Mouse (Mus musculus) gastrocnemius, adult 8-10 months (tissue): Measurements from ENCODE around the gene Mcm7. TPM values are rescaled to one million over a fixed set of nuclear protein-coding genes. Genes with fewer than 3 reads are reported as not detected.
"Not testable (repeated sequence)": the region's sequence is repeated elsewhere in the genome, so short reads cannot be mapped to it uniquely, and the experiment has no call there.

Experiments used
- DNase-seq, 2 experiments: peaks; one replicate each; pipeline ENCODE4 v3.0.0; 2022; ENCODE audit warnings: low spot score in 2 of 2
- total RNA-seq, 4 experiments: library from RNA; stranded (reverse); gene quantifications; 2 replicates each; pipeline ENCODE4 v1.2.4; 2022

The Mcm7 gene
- total RNA-seq: 1 to 10 TPM; 6.1 to 8.2 (median 6.8) TPM

DNA sequence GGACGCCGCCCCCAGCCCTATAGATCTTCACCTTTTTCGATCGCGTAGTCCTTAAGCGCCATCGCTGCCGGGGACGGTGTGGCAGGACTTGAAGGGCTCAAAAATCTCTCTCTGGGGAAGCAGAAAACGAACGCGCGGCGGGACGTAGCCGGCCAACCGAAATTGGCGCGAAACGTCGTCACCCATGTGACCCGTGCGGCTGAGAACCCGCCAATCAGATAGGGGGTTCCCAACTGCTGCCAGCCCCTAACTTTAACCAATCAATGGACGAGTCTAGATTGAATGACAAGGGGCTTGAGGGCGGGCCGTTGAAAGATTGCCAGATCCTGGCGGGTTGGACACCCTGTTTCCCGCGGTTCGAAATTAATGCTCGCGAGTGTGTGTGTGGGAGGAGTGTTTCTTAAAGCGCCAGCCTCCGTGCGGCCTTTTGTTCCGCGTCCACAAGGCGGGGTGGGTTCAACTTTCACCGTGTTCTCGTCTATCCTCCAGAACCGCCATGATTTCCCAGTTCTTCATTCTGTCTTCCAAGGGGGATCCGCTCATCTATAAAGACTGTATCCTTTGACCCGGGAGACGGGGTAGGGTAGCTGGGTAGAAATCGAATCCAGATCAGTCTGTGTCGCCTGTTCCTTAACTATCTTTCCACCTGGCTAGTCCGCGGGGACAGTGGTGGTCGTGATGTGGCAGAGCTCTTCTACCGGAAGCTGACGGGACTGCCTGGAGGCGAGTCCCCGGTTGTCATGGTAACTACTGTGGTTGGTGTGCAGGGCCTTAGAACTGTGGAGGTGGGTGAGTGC is at the start of gene Mcm7, which contains the start of gene Ap4m1:
Gene Mcm7 (minus strand): TSS at position 728 of the 797 bp plus-strand sequence.
Gene Ap4m1 (plus strand): TSS at position 308 of the 797 bp plus-strand sequence.
- peak; percentile 97 to 98 for DNase-seq

DNA sequence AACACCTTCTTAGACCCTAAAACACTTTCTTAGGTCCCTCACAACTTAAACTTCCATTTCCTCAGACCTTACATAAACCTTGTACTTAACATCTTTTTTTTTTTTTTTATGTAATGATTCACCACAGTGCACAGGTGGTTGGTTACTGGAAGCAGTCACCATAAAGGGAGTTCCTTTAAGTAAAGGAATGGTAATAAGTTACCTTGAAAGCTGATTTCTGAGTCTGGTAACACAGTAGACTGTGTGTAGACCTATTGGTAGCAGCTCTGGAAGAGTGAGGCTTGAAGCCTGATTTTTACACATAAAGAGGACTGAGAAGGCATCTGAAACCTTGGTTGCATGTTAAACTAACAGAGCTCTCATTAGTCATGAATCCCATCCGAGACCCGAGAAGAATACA is 47.6 kb upstream of the Mcm7 start:
- no peak for DNase-seq

DNA sequence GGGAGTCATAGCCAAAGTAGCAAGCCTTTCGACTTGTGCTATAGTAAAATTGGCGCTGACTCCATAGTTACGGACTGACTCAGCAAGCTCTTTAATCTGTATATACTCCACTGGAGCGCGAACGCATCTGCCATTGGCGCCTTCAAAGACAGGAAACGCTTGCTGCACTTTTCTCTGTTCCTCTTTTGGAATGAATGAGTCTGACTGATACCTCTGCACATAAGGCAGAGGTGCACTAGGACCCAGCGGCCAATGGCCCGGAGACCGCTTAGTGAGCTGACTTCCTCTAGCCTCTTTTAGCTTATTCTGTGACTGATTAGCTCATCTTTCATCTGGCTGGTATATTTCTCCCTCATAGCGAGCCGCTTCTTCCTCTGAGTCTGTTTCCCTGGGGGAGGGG is 44.4 kb upstream of the Mcm7 start:
- not testable (repeated sequence) for DNase-seq

- no peak for DNase-seq
Observed at GRCm38 (mm10) chr5:138207873-138208272, 35.7 kb upstream of the Mcm7 start.

- no peak for DNase-seq
Observed at GRCm38 (mm10) chr5:138207253-138207652, 35.0 kb upstream of the Mcm7 start.

- DNase-seq: no peak
Observed at GRCm38 (mm10) chr5:138202086-138202485, 29.9 kb upstream of the Mcm7 start.

DNA sequence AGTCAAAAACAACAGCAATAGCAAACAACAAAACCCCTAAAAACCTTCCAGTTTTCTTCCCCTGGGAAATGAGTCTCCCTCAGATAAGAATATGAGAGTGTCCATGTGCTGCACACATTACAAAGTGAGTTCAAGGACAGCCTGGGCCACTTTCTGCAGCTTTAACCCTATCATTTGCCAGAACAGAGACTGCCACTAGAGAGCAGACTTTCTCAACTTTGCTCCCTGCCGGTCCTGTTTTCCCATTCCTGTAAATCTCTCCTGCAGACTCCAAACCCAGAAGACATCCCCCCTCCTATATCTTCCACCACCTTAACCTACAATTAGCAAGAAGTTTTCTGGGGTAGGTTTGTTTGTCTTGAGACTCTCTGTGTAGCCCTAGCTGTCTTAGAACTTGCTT is 27.4 kb upstream of the Mcm7 start:
- no peak for DNase-seq

DNA sequence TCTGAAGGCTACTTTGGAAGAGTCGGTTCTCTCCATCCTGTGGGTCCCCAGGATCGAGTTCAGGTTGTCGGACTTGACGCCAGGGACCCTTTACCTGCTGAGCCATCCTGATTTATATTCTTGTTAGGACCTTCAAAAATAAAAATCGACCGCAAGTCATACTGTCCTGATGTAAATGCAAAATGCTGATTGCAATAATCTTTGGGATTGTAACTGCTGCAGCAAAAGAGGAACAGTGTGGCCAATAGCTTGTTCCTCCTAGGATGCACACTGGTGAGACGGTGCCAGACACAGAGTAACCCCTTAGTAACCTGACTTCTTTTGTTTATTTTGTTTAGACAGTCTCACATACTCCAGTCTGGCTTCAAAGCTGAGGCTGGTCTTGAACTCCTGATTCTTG is 23.2 kb upstream of the Mcm7 start:
- no peak for DNase-seq

DNA sequence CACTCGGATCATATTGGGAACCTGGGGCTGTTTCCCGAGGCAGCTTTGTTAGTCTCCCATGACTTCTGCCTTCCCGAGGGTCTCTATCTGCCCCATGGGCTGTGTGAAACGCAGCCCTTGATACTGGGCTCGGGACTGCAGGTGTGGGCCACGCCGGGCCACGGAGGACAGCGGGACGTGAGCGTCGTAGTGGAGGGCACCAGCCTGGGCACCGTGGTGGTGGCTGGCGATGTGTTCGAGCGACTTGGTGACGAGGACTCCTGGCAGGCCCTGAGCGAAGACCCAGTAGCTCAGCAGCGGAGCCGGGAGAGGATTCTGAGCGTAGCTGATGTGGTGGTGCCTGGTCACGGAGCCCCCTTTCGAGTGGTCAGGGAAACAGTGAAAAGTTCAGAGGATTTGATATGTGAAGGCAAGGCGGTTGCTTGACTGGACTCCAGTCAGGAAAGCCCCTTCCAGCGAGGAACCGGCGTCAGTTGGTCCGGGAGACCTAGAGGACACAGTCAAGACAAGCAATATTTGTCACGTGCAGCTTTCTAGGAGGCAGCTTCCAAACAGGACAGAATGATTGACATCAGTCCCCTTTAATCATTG is 22.6 kb upstream of the Mcm7 start:
- peak in 1 of 2 experiments; percentile 11 for DNase-seq

GRCm38 (mm10) chr5:138193771-138194727 is 21.8 kb upstream of the Mcm7 start, which contains the start of gene Mblac1:
Mblac1 (plus strand) TSS chr5:138194314.
- DNase-seq: peak; percentile 68 to 74

GRCm38 (mm10) chr5:138187661-138188306 is 15.6 kb upstream of the Mcm7 start:
- peak; percentile 40 to 42 for DNase-seq

GRCm38 (mm10) chr5:138186950-138187638 is 14.9 kb upstream of the Mcm7 start, which contains the start of the genes Taf6 and Cnpy4:
Taf6 (minus strand) TSS chr5:138187451.
Cnpy4 (plus strand) TSS chr5:138187485.
- peak; percentile 57 to 75 for DNase-seq

- DNase-seq: no peak
Observed at GRCm38 (mm10) chr5:138173217-138173616, 995 bp upstream of the Mcm7 start.

- DNase-seq: peak; percentile 89 to 94
Observed at GRCm38 (mm10) chr5:138170936-138171561, 1.2 kb downstream of the Mcm7 start.

GRCm38 (mm10) chr5:138165594-138165993 is 6.6 kb downstream of the Mcm7 start:
- DNase-seq: no peak

- no peak for DNase-seq
Observed at GRCm38 (mm10) chr5:138163610-138164009, 8.6 kb downstream of the Mcm7 start.

DNA sequence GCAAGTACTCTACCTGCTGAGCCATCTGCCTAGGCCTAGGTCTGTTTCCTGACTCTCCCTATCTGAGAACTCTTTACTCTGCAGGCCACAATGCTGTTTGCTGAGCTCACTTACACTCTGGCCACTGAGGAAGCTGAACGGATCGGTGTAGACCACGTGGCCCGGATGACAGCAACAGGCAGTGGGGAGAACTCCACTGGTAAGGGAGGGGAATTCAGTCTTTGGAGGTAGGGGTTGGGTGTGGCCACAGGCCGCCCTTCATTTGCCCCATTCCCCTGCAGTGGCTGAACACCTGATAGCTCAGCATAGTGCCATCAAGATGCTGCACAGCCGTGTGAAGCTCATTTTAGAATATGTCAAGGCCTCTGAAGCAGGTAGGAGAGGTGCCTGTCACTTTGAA is 9.2 kb downstream of the Mcm7 start:
- DNase-seq: no peak

DNA sequence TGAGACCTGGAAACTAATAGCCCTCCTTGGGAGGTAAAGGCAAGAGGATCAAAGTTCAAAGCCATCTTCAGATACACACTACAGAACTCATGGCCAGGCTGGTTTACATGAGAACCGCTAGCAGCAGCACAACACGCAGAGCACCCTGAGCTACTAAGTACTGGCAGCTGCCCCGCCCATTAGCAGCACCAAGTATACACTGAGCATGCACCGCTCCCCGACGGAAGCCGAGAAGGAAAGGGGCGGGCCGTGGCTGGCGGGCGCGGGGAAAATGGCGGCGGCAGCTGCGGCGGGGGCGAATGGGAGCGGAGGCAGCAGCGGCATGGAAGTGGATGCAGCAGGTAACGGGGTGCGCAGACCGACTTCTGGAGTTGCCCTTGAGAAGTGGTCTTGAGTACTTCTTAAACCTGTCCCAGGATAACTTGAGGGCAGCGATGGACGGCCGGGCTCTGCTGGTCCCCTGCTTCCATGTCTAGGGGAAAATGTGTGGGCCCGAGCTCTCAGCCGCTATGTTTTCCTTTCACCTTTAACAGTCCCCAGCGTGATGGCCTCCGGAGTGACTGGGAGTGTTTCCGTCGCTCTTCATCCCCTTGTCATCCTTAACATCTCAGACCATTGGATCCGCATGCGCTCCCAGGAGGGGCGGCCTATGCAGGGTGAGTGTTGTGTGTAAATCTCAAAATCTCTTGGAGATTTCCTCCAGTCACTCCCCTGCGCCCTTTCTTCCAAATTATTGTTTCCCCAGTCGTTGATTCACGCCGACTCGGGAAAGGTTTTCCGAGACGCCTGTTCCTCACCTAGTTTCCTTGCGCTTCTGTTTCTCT is 11.2 kb downstream of the Mcm7 start, which contains the start of gene Cops6:
Gene Cops6 (plus strand): TSS at position 230 of the 824 bp plus-strand sequence.
- peak; percentile 84 to 87 for DNase-seq
